Mouse (Mus musculus) embryonic facial prominence, embryonic 11.5 days (tissue): ENCODE data around the gene Pank4. TPM values are rescaled to one million over a fixed set of nuclear protein-coding genes. Genes with fewer than 3 reads are reported as not detected.

Experiments used
- ATAC-seq: fragments of 200-750 bp; cut with Nextera tagmentation; replicated peaks from 2 replicates; pipeline ENCODE4 v1.8.0; 2017; ENCODE audit warnings: low read depth; ENCODE audit not compliant: insufficient number of reproducible peaks, low FRiP score, low TSS enrichment
- DNase-seq: peaks from one replicate; pipeline ENCODE4 v3.0.0-alpha.2; 2015; ENCODE audit warnings: low spot score
- H3K27ac ChIP-seq: fragments of 300-500 bp; sonication (generic); replicated peaks from 2 replicates; pipeline ENCODE4 v1.5.1; 2014; ENCODE audit warnings: mild to moderate bottlenecking, low read depth, low read length, control low read depth
- H3K27me3 ChIP-seq: fragments of 300-500 bp; sonication (generic); 2 replicates; pipeline ENCODE4 v1.6.1; 2014; ENCODE audit warnings: mild to moderate bottlenecking, low read length, moderate library complexity, mixed read lengths; ENCODE audit not compliant: control insufficient read depth, insufficient read depth
- H3K36me3 ChIP-seq: fragments of 300-500 bp; sonication (generic); replicated peaks from 2 replicates; pipeline ENCODE4 v1.6.1; 2014; ENCODE audit warnings: low read depth, mild to moderate bottlenecking, low read length, moderate library complexity, mixed read lengths; ENCODE audit not compliant: control insufficient read depth, insufficient read depth
- H3K4me1 ChIP-seq: fragments of 300-500 bp; sonication (generic); 2 replicates; pipeline ENCODE4 v1.6.1; 2014; ENCODE audit warnings: low read length, mixed read lengths; ENCODE audit not compliant: control insufficient read depth, insufficient read depth
- H3K4me2 ChIP-seq: fragments of 300-500 bp; sonication (generic); 2 replicates; pipeline ENCODE4 v1.6.1; 2014; ENCODE audit warnings: low read depth, mild to moderate bottlenecking, control low read depth, low read length, moderate library complexity
- H3K4me3 ChIP-seq: fragments of 300-500 bp; sonication (generic); 2 replicates; pipeline ENCODE4 v1.5.1; 2014; ENCODE audit warnings: low read depth, low read length, control low read depth
- H3K9ac ChIP-seq: fragments of 300-500 bp; sonication (generic); replicated peaks from 2 replicates; pipeline ENCODE4 v1.6.1; 2014; ENCODE audit warnings: mild to moderate bottlenecking, control low read depth, low read length
- H3K9me3 ChIP-seq: fragments of 300-500 bp; sonication (generic); replicated peaks from 2 replicates; pipeline ENCODE4 v1.6.1; 2016; ENCODE audit warnings: mild to moderate bottlenecking, low read length, inconsistent platforms, mixed read lengths; ENCODE audit not compliant: control insufficient read depth
- WGBS: fragments of 180-500 bp; shearing (Covaris S2); extraction: QIAGEN DNeasy Blood & Tissue Kit; methylation state at CpG from one replicate; pipeline ENCODE4 v1.1.7; 2014; 5-methylcytosine and 5-hydroxymethylcytosine counted together
- polyA plus RNA-seq: library from polyadenylated mRNA; unstranded; fragments of >200 nt; fragmentation: Nextera tagmentation; extraction: Ambion mirVana; gene quantifications from 2 replicates; pipeline ENCODE4 v1.2.1, GENCODE M21; 2014

The Pank4 gene
- polyA plus RNA-seq, 1 experiment from 2014 or later = 48.8 TPM

- H3K36me3 ChIP-seq = no peaks in the 10 kb centered on the region
- peak; percentile 87 for ATAC-seq
- no peak overlapping the region for H3K27ac ChIP-seq
- under 1% methylated on average over 8 of the region's 8 CpGs for WGBS
- peak; percentile 85 for DNase-seq
- peaks cover 19% of the 10 kb centered on the region for H3K27me3 ChIP-seq
- H3K4me3 ChIP-seq = peak overlapping the region; percentile 5; the same call in 1 of the 2 replicates
- H3K9ac ChIP-seq = no peak overlapping the region; the same call in 1 of the 2 replicates
- H3K4me2 ChIP-seq = peak overlapping the region; percentile 45
- H3K9me3 ChIP-seq = no peaks in the 10 kb centered on the region
- H3K4me1 ChIP-seq = peaks cover 3% of the 10 kb centered on the region; the same call in 1 of the 2 replicates
These were observed 17.6 kb upstream of the Pank4 start for GRCm38 (mm10) chr4:154946319-154946718.

GRCm38 (mm10) chr4:154948066-154948939, 15.6 kb upstream of the Pank4 start:
- Histone ChIP-seq H3K4me3 (no peak overlapping the region), H3K9ac (no peak overlapping the region), H3K36me3 (no peaks in the 10 kb centered on the region), H3K27me3 (peaks cover 35% of the 10 kb centered on the region), H3K9me3 (no peaks in the 10 kb centered on the region), H3K4me2 (no peak overlapping the region), H3K4me1 (peaks cover 3% of the 10 kb centered on the region; the same call in 1 of the 2 replicates), H3K27ac (no peak overlapping the region)
- ATAC-seq = 0 out of 2 replicates have a peak, but pooled peaks have one; percentile 14
- DNase-seq = no peak
- WGBS = 49% methylated on average over 14 of the region's 14 CpGs

GRCm38 (mm10) chr4:154948940-154949588, 14.9 kb upstream of the Pank4 start:
- 59% methylated on average over 6 of the region's 6 CpGs for WGBS
- H3K4me1 ChIP-seq = peaks cover 3% of the 10 kb centered on the region; the same call in 1 of the 2 replicates
- H3K27me3 ChIP-seq = peaks cover 37% of the 10 kb centered on the region

GRCm38 (mm10) chr4:154949589-154949982, 14.3 kb upstream of the Pank4 start:
- Histone ChIP-seq H3K4me3 (no peak overlapping the region), H3K36me3 (no peaks in the 10 kb centered on the region), H3K9me3 (no peaks in the 10 kb centered on the region), H3K4me1 (peaks cover 3% of the 10 kb centered on the region; the same call in 1 of the 2 replicates), H3K9ac (no peak overlapping the region), H3K27me3 (peaks cover 37% of the 10 kb centered on the region), H3K4me2 (no peak overlapping the region), H3K27ac (no peak overlapping the region)
- peak; percentile 54 for DNase-seq
- no peak for ATAC-seq
- WGBS = 11% methylated on average over 16 of the region's 16 CpGs

More at GRCm38 (mm10) chr4:154948940-154949588, 14.9 kb upstream of the Pank4 start:
- no peak overlapping the region for H3K4me2 ChIP-seq
- no peak overlapping the region for H3K27ac ChIP-seq
- ATAC-seq = no peak
- H3K9me3 ChIP-seq = no peaks in the 10 kb centered on the region
- H3K9ac ChIP-seq = no peak overlapping the region
- no peak for DNase-seq
- H3K36me3 ChIP-seq = no peaks in the 10 kb centered on the region
- no peak overlapping the region for H3K4me3 ChIP-seq

GRCm38 (mm10) chr4:154952461-154953241, 11.3 kb upstream of the Pank4 start:
- ATAC-seq (peak; percentile 36; the same call in 1 of the 2 replicates), DNase-seq (peak; percentile 34)
- Histone ChIP-seq H3K27ac (no peak overlapping the region), H3K9me3 (no peaks in the 10 kb centered on the region), H3K4me2 (no peak overlapping the region; the same call in 1 of the 2 replicates), H3K4me3 (no peak overlapping the region), H3K9ac (no peak overlapping the region), H3K27me3 (peaks cover 39% of the 10 kb centered on the region), H3K4me1 (no peaks in the 10 kb centered on the region), H3K36me3 (no peaks in the 10 kb centered on the region)
- 4% methylated on average over 26 of the region's 26 CpGs for WGBS

GRCm38 (mm10) chr4:154956604-154957003, 7.3 kb upstream of the Pank4 start:
- no peak overlapping the region for H3K27ac ChIP-seq
- no peak overlapping the region for H3K4me2 ChIP-seq
- WGBS = 29% methylated on average over 9 of the region's 9 CpGs
- H3K27me3 ChIP-seq = peaks cover 55% of the 10 kb centered on the region
- no peak overlapping the region for H3K4me3 ChIP-seq
- no peaks in the 10 kb centered on the region for H3K9me3 ChIP-seq
- ATAC-seq = no peak
- peaks cover 27% of the 10 kb centered on the region for H3K4me1 ChIP-seq
- DNase-seq = no peak
- no peak overlapping the region for H3K9ac ChIP-seq
- H3K36me3 ChIP-seq = no peaks in the 10 kb centered on the region

- H3K4me3 ChIP-seq = no peak overlapping the region
- no peak overlapping the region for H3K9ac ChIP-seq
- 47% methylated on average over 13 of the region's 13 CpGs for WGBS
- H3K27ac ChIP-seq = no peak overlapping the region
- no peak for DNase-seq
- ATAC-seq = no peak
- H3K9me3 ChIP-seq = no peaks in the 10 kb centered on the region
- peaks cover 59% of the 10 kb centered on the region for H3K27me3 ChIP-seq
- peaks cover 28% of the 10 kb centered on the region for H3K4me1 ChIP-seq
- no peaks in the 10 kb centered on the region for H3K36me3 ChIP-seq
- H3K4me2 ChIP-seq = no peak overlapping the region
These were observed 6.5 kb upstream of the Pank4 start for GRCm38 (mm10) chr4:154957289-154957993.
